Mouse (Mus musculus) liver, embryonic 14.5 days (tissue): ENCODE results near the gene Mcoln2.

Source experiments
- CTCF ChIP-seq: IDR thresholded peaks from 2 replicates; pipeline ENCODE4 v1.5.1; 2016; ENCODE audit warnings: antibody characterized with exemption, low read depth, control low read depth
- EP300 ChIP-seq: IDR thresholded peaks from 2 replicates; pipeline ENCODE4 v1.6.1; 2016; ENCODE audit warnings: antibody characterized with exemption, low read depth

DNA sequence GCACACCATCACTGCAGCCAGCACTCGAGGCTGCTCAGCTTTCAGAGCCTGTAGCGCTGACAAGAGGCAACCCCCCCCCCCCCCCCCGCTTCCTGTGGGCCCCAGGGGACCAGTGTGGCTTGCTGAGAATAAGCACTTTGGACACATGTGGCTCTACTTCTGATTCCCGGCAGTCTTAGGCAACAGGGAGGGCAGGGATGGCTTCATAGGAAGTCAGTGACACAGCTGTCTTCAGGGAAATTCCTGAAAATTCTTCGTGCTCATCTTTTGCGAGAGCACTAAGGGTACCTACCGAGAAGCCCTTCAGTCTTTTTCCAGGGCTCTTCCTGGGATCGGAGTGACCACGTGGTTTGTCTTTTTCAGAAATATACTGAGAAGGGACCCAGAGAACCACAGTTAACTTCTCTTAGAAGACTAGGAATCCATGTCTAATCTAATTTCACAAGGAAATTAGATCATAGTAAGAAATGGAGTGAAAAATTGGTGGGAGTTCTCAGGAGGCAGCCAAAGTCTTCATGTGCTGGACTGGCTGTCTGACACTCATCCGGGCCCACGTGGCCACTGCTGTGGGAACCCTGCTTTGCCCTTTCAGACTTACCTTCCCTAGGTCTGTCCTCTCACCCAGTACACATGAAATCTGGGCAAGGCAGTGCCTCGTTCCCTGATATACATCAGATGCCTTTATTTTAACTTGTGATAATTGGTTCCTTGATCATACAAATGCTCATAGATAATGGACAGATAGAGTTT lies 4.4 kb downstream of the Mcoln2 start:
- TF ChIP-seq CTCF (no peak), EP300 (no peak)
